13 mouse cellular contexts compared by ENCODE assay signal in the genomic region with DNA sequence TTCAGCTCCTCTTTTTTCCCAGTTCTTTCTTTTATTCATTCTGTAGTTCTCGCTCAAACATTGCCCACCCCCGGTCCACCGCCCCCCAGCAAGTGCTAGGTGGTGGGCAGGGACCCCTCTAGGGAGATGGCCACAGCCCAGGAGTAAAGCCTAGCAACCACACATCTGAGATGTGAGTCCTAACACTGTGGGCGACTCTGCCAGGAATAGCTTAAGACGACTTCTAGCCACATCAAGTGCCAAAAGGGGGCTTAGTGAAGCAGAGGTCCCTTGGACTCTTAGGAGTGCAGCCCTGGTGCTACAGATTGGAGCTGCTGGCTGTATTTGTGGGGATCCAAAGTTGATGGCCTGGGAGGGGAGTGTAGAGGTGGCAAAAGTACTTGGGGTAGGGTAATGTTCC. TPM values are rescaled to one million over a fixed set of nuclear protein-coding genes. Genes with fewer than 3 reads are reported as not detected.
A peak's percentile ranks its signal among the peaks of the same experiment; 100 is the strongest.
DNase-seq lines count a peak whose midpoint lies in the region; ATAC-seq and TF ChIP-seq lines count a peak whose summit lies in the region.
"Had no signal": no experiment of that assay in that cellular context is flagged by ENCODE, and none has a peak within 500 bp of the region (broad histone marks: within the 10 kb centered on the region; RNA-seq: fewer than 3 reads in every experiment).

No protein-coding gene starts in this region.

- H3K4me3 ChIP-seq in gastrocnemius, adult 2 months = peak overlapping the region; percentile 90
- H3K4me3 ChIP-seq in stomach, embryonic 15.5 days (replicated peaks) = peak overlapping the region; percentile 69
- no peak overlapping the region for H3K4me3 ChIP-seq in liver, embryonic 12.5 days

- peak overlapping the region; percentile 97 for H3K4me2 ChIP-seq in stomach, embryonic 15.5 days
- no peak overlapping the region for H3K4me2 ChIP-seq in liver, embryonic 12.5 days

- no peak for DNase-seq in gastrocnemius, adult 2 months
- no peak for DNase-seq in gastrocnemius, postnatal 10 days
- peak; percentile 6 for DNase-seq in retina, postnatal 1 day
- DNase-seq in retina, embryonic 14.5 days (ENCODE audit: low spot score) = no peak
- peak; percentile 38 to 77 for DNase-seq in left cerebral cortex, postnatal 25 days (ENCODE audit: low spot score in 2 of 2)

- H3K9me3 ChIP-seq in stomach, embryonic 15.5 days = no peaks in the 10 kb centered on the region
- no peaks in the 10 kb centered on the region for H3K9me3 ChIP-seq in liver, embryonic 12.5 days (replicated peaks)
- H3K9me3 ChIP-seq: embryonic facial prominence, embryonic 12.5 days had no signal

- H3K36me3 ChIP-seq in stomach, embryonic 15.5 days = no peaks in the 10 kb centered on the region
- H3K36me3 ChIP-seq in liver, embryonic 12.5 days = no peaks in the 10 kb centered on the region
- H3K36me3 ChIP-seq: embryonic facial prominence, embryonic 12.5 days had no signal

- peaks cover 62% of the 10 kb centered on the region for H3K27me3 ChIP-seq in stomach, embryonic 15.5 days (replicated peaks)
- peaks cover 73% of the 10 kb centered on the region for H3K27me3 ChIP-seq in liver, embryonic 12.5 days (replicated peaks)

- TF ChIP-seq CTCF in gastrocnemius, adult 2 months (IDR thresholded peaks at IDR 0.05) = no peak

- no peak overlapping the region for H3K9ac ChIP-seq in stomach, embryonic 15.5 days
- no peak overlapping the region for H3K9ac ChIP-seq in liver, embryonic 12.5 days
- H3K9ac ChIP-seq: embryonic facial prominence, embryonic 12.5 days had no signal

- intact Hi-C loops in gastrocnemius, adult 2 months (cut with DNase I) = loop anchor here (5.0 kb wide), 3 partner anchors 35 to 170 kb away; no protein-coding TSS in a partner anchor
- intact Hi-C loops in left cerebral cortex, postnatal 25 days (cut with DNase I) = loop anchor here (5.0 to 10.0 kb wide), 2 partner anchors 105 to 318 kb away; no protein-coding TSS in a partner anchor

- ATAC-seq in stomach, embryonic 15.5 days (ENCODE audit: insufficient read depth, low FRiP score, low read depth) = no peak
- ATAC-seq in liver, embryonic 12.5 days = no peak
- ATAC-seq in monocyte, adult 5-6 weeks (replicated peaks; ENCODE audit: insufficient number of reproducible peaks, low FRiP score, low TSS enrichment, poor library complexity, severe bottlenecking) = no peak

- 42% methylated on average over 5 of the region's 5 CpGs for WGBS in stomach, embryonic 15.5 days
- WGBS in liver, embryonic 12.5 days (ENCODE audit: insufficient replicate concordance) = 42% methylated on average over 5 of the region's 5 CpGs

- H3K27ac ChIP-seq in gastrocnemius, adult 2 months = peak overlapping the region; percentile 93
- H3K27ac ChIP-seq in stomach, embryonic 15.5 days = no peak overlapping the region
- no peak overlapping the region for H3K27ac ChIP-seq in liver, embryonic 12.5 days
- H3K27ac ChIP-seq: embryonic facial prominence, embryonic 12.5 days had no signal

- H3K4me1 ChIP-seq in stomach, embryonic 15.5 days = 0 out of 2 replicates have a peak, but pooled peaks cover 4% of the 10 kb centered on the region
- H3K4me1 ChIP-seq in liver, embryonic 12.5 days = no peaks in the 10 kb centered on the region

RNA-seq across cellular contexts. Expression of a gene that starts 11.6 kb away (rescaled TPM):
- 10 to 100 TPM; 52.6 to 80.4 TPM for total RNA-seq in gastrocnemius, adult 2 months (2021)
- total RNA-seq in gastrocnemius, postnatal 10 days (2021) = 10 to 100 TPM; 30.1 to 33.2 TPM
- total RNA-seq in left cerebral cortex, postnatal 25 days (2021) = 100 to 1,000 TPM; 183 to 192 TPM
- polyA plus RNA-seq in stomach, embryonic 15.5 days (2015; fragmentation: Nextera tagmentation; extraction: Ambion mirVana) = 11.2 and 11.4 TPM in 2 replicates
- polyA plus RNA-seq in liver, embryonic 12.5 days (2016; fragmentation: Nextera tagmentation; extraction: Ambion mirVana) = not detected in 2 replicates
- not detected in 3 replicates for total RNA-seq in monocyte, adult 5-6 weeks (2017)
- total RNA-seq: granulocyte monocyte progenitor cell, adult 5-6 weeks; megakaryocyte-erythroid progenitor cell, adult 5-6 weeks had no signal
- polyA plus RNA-seq: C2C12; liver, adult 2 months had no signal

Comparison
In these comparisons a context has a peak if more than half of its experiments do, and no peak if none do; other contexts are left out.
1. DNase-seq: peak in retina, postnatal 1 day (single experiment) and left cerebral cortex, postnatal 25 days (2 of 2); none in gastrocnemius, adult 2 months (single experiment), gastrocnemius, postnatal 10 days (single experiment) and retina, embryonic 14.5 days (single experiment).
2. RNA of a gene that starts 11.6 kb away (total RNA-seq): 183 to 192 TPM in left cerebral cortex, postnatal 25 days, 52.6 to 80.4 TPM in gastrocnemius, adult 2 months and 30.1 to 33.2 TPM in gastrocnemius, postnatal 10 days; not detected in monocyte, adult 5-6 weeks; every median in the first group is over 10 times any median in the second.